Mouse (Mus musculus): ENCODE measurements around the gene Spata1. TPM values are rescaled to one million over a fixed set of nuclear protein-coding genes. Genes with fewer than 3 reads are reported as not detected.

Spata1 gene
- polyA plus RNA-seq (2021; fragmentation: Nextera tagmentation), result 0.93 and 1.0 TPM in 2 replicates
- long read RNA-seq, experiment 1, partial matches to known transcripts, result 2 of 7 reads
- long read RNA-seq, experiment 1, other reads (novel, unspliced or antisense), result 5 of 7 reads
- long read RNA-seq, experiment 2, result 0 reads

DNA sequence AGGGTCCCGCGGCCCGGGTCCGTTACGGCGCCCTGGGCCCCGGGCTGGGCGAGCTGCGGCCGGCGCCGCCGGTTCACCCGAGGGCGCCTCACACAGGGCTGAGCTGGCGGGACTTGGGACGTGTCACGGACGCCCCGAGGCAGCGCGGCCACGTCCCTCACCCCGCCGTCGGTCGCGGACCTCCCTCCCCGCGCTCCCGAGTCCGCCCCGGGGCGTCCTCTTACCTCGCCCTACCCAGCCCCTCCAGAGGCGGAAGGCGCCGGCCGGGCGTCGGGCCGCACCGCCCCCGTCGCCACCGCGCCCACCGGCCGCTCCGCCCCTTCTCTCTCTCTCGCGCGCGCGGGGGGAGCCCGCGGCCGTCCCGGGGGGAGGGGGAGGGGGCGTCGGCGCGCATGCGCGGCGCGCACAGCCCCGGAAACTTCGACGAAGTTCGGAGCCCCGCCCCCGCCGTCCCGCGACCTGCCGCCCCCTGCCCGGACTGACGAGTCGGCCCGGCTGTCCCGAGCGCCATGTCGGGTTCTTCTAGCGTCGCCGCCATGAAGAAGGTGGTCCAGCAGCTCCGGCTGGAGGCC lies at the start of gene Spata1, which contains the start of gene Gng5:
Gene Spata1, minus strand, starts transcription at position 323 of the 572 bp plus-strand sequence.
Gene Gng5, plus strand, starts transcription at position 377 of the 572 bp plus-strand sequence.

DNA sequence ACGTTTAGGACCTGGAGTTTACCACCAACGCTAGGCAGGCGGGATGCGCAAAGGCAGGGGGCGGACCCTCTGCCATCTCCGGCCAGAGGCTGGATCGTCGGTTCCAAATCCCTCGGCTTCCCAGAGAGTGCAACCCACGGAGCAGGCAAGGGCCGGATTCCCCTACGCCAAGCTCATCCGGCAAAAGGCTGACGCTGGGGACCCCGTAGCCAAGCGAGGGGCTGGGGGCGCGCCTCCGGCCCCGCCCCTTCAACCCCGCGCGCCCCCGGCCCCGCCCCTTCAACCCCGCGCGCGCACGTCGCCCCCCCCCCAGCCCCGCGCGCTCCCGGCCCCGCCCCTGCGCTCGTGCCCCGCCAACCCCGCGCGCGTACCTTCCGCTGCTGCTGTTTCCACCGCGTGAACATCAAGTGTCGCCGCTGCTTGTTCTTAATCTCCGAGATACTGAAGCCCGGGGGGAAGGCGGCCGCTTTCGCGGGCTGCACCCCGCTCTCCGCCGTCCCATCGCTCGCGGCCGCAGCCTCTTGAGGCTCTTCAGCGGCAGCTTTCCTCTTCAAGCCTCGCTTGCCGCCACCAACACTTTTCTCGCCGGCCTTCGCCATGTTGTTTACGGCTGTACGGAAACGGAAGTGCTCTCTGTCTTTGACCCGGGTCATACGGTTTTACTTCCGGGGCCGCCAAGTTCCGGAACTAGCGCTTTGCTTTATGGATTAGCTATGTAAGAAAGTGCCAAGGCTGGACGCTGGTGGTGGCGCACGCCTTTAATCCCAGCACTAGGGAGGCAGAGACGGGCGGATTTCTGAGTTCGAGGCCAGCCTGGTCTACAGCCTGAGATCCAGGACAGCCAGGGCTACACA lies 21.5 kb upstream of the Spata1 start, which contains the start of gene Rpf1:
Gene Rpf1, minus strand, starts transcription at position 632 of the 854 bp plus-strand sequence.

DNA sequence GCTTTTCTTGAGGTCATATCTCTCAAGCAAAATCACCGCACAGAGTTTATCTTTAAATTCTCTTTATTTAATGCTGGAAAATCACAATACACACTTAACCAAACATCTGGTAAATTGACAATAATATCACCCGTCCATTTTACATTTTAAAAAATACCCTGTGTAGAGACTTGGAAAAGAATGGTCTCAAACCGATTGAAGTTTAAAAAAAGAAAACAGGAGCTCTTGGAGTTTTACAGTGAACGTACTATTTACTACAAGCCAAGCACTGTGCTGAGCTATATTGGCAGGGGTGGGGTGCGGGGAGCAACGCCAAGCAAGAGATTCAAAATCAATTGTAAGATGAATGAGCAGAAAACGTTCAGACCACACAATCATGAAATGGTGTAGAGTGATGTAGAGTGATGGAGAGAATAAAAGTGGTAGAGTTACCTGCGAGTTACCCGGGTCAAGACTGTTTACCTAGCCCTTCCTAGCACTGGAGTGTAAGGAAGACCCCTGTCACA lies 49.8 kb downstream of the Spata1 start, which contains the start of gene Ctbs:
Gene Ctbs, plus strand, starts transcription at position 51 of the 506 bp plus-strand sequence.

Other genes starting within 250 kb of the Spata1 start
- gene Ssx2ip, start 95.1 kb downstream of the Spata1 start, polyA plus RNA-seq (2021; fragmentation: Nextera tagmentation), result 18.1 and 35.3 TPM in 2 replicates
- 6.4 and 6.6 TPM in 2 replicates for gene Ctbs, start 50.0 kb downstream of the Spata1 start, polyA plus RNA-seq (2021; fragmentation: Nextera tagmentation)
- 279 and 373 TPM in 2 replicates for gene Gng5, start 54 bp upstream of the Spata1 start, polyA plus RNA-seq (2021; fragmentation: Nextera tagmentation)
- gene Rpf1, start 21.7 kb upstream of the Spata1 start, polyA plus RNA-seq (2021; fragmentation: Nextera tagmentation), result 12.2 and 12.4 TPM in 2 replicates
- gene Uox, start 70.7 kb upstream of the Spata1 start, polyA plus RNA-seq (2021; fragmentation: Nextera tagmentation), result 0.39 and 0.88 TPM in 2 replicates
- gene Dnase2b, start 115.8 kb upstream of the Spata1 start, polyA plus RNA-seq (2021; fragmentation: Nextera tagmentation), result not detected in 2 replicates
- not detected in 2 replicates for gene 4930503B20Rik, start 151.6 kb upstream of the Spata1 start, polyA plus RNA-seq (2021; fragmentation: Nextera tagmentation)
- gene Samd13, start 185.8 kb upstream of the Spata1 start, polyA plus RNA-seq (2021; fragmentation: Nextera tagmentation), result 0.64 and 0.85 TPM in 2 replicates